Mouse (Mus musculus) liver, embryonic 14.5 days (tissue): ENCODE results near the gene Txlng.
"Not testable (repeated sequence)": the region's sequence is repeated elsewhere in the genome, so short reads cannot be mapped to it uniquely, and the experiment has no call there.

Experiments
- CTCF ChIP-seq: IDR thresholded peaks from 2 replicates; pipeline ENCODE4 v1.5.1; 2016; ENCODE audit warnings: antibody characterized with exemption, low read depth, control low read depth
- EP300 ChIP-seq: IDR thresholded peaks from 2 replicates; pipeline ENCODE4 v1.6.1; 2016; ENCODE audit warnings: antibody characterized with exemption, low read depth

GRCm38 (mm10) chrX:162791392-162791791, 37.9 kb downstream of the Txlng start:
- TF ChIP-seq EP300 = not testable (repeated sequence)
- peak; percentile 43 for TF ChIP-seq CTCF
